Mouse (Mus musculus) stomach, postnatal 0 days (tissue): ENCODE results near the gene H2-Ab1. TPM values are rescaled to one million over a fixed set of nuclear protein-coding genes. Genes with fewer than 3 reads are reported as not detected.

Experiments
- ATAC-seq: fragments of 200-750 bp; cut with Nextera tagmentation; 2 replicates; pipeline ENCODE4 v1.8.0; 2017; ENCODE audit not compliant: low FRiP score, low TSS enrichment
- DNase-seq: peaks from one replicate; pipeline ENCODE4 v3.0.0-alpha.2; 2016; ENCODE audit warnings: low spot score
- H3K27ac ChIP-seq: fragments of 300-500 bp; sonication (generic); replicated peaks from 2 replicates; pipeline ENCODE4 v1.5.1; 2014; ENCODE audit warnings: mild to moderate bottlenecking, control low read depth
- H3K27me3 ChIP-seq: fragments of 300-500 bp; sonication (generic); 2 replicates; pipeline ENCODE4 v1.6.1; 2014; ENCODE audit warnings: low read length; ENCODE audit not compliant: control insufficient read depth, insufficient read depth
- H3K36me3 ChIP-seq: fragments of 300-500 bp; sonication (generic); 2 replicates; pipeline ENCODE4 v1.6.1; 2014; ENCODE audit warnings: low read length, mixed read lengths; ENCODE audit not compliant: control insufficient read depth, insufficient read depth
- H3K4me1 ChIP-seq: fragments of 300-500 bp; sonication (generic); replicated peaks from 2 replicates; pipeline ENCODE4 v1.6.1; 2014; ENCODE audit warnings: antibody characterized with exemption; ENCODE audit not compliant: control insufficient read depth, insufficient read depth
- H3K4me2 ChIP-seq: fragments of 300-500 bp; sonication (generic); replicated peaks from 2 replicates; pipeline ENCODE4 v1.6.1; 2014; ENCODE audit warnings: low read depth, mild to moderate bottlenecking, control low read depth, moderate library complexity
- H3K4me3 ChIP-seq: fragments of 300-500 bp; sonication (generic); 2 replicates; pipeline ENCODE4 v1.5.1; 2014; ENCODE audit warnings: low read depth, low read length, control low read depth
- H3K9ac ChIP-seq: fragments of 300-500 bp; sonication (generic); 2 replicates; pipeline ENCODE4 v1.6.1; 2014; ENCODE audit warnings: mild to moderate bottlenecking, low read length, control low read depth, mixed read lengths
- H3K9me3 ChIP-seq: fragments of 300-500 bp; sonication (generic); 2 replicates; pipeline ENCODE4 v1.6.1; 2016; ENCODE audit warnings: low read length; ENCODE audit not compliant: control insufficient read depth
- CTCF ChIP-seq: IDR thresholded peaks from 2 replicates; pipeline ENCODE4 v1.5.1; 2016; ENCODE audit warnings: antibody characterized with exemption, low read depth, mild to moderate bottlenecking, moderate library complexity
- EP300 ChIP-seq: optimal IDR thresholded peaks from 2 replicates; pipeline ENCODE3; 2016; ENCODE audit warnings: antibody characterized with exemption
- WGBS: fragments of 180-500 bp; shearing (Covaris S2); extraction: QIAGEN DNeasy Blood & Tissue Kit; methylation state at CpG from one replicate; pipeline ENCODE4 v1.1.7; 2014; 5-methylcytosine and 5-hydroxymethylcytosine counted together
- polyA plus RNA-seq: library from polyadenylated mRNA; unstranded; fragments of >200 nt; fragmentation: Nextera tagmentation; extraction: Ambion mirVana; gene quantifications from 2 replicates; pipeline ENCODE4 v1.2.1, GENCODE M21; 2015

H2-Ab1 gene
- polyA plus RNA-seq, 1 experiment from 2014 or later, result 20.1 TPM

DNA sequence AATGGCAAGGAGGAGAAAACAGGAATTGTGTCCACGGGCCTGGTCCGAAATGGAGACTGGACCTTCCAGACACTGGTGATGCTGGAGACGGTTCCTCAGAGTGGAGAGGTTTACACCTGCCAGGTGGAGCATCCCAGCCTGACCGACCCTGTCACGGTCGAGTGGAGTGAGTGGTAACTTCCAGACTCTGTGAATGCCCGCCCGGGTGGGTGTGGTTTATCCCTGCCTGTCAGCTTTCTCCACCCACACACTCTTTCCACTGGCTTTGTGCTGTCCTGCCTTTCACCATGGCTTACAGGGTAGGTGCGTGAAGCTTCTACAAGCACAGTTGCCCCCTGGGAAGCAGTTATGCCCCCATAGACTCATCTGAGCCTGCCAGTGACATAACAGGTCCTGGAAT is 56.8 kb downstream of the H2-Ab1 start:
- DNase-seq (no peak), ATAC-seq (no peak)
- Histone ChIP-seq H3K9ac (no peak overlapping the region), H3K36me3 (no peaks in the 10 kb centered on the region), H3K4me1 (no peaks in the 10 kb centered on the region), H3K27me3 (no peaks in the 10 kb centered on the region), H3K27ac (no peak overlapping the region), H3K4me2 (no peak overlapping the region), H3K4me3 (no peak overlapping the region), H3K9me3 (no peaks in the 10 kb centered on the region)
- 53% methylated on average over 9 of the region's 9 CpGs for WGBS
- no peak for TF ChIP-seq CTCF
- no peak for TF ChIP-seq EP300

- no peak overlapping the region for H3K9ac ChIP-seq
- no peak overlapping the region for H3K4me2 ChIP-seq
- H3K27me3 ChIP-seq, result no peaks in the 10 kb centered on the region
- TF ChIP-seq CTCF (no peak), EP300 (no peak)
- no peaks in the 10 kb centered on the region for H3K36me3 ChIP-seq
- ATAC-seq (no peak), DNase-seq (no peak)
- no peaks in the 10 kb centered on the region for H3K9me3 ChIP-seq
- no peak overlapping the region for H3K4me3 ChIP-seq
- 72% methylated on average over 1 of the region's 1 CpGs for WGBS
- H3K27ac ChIP-seq, result no peak overlapping the region
- no peaks in the 10 kb centered on the region for H3K4me1 ChIP-seq
Observed at GRCm38 (mm10) chr17:34315512-34315911, 58.0 kb downstream of the H2-Ab1 start.

GRCm38 (mm10) chr17:34316697-34317096 is 59.2 kb downstream of the H2-Ab1 start:
- DNase-seq, result no peak

GRCm38 (mm10) chr17:34317275-34317674 is 59.8 kb downstream of the H2-Ab1 start:
- Histone ChIP-seq H3K36me3 (no peaks in the 10 kb centered on the region), H3K27ac (no peak overlapping the region), H3K4me2 (no peak overlapping the region), H3K9me3 (no peaks in the 10 kb centered on the region), H3K4me1 (no peaks in the 10 kb centered on the region), H3K27me3 (no peaks in the 10 kb centered on the region), H3K4me3 (no peak overlapping the region), H3K9ac (no peak overlapping the region)
- no peak for TF ChIP-seq EP300
- TF ChIP-seq CTCF, result no peak
- DNase-seq (no peak), ATAC-seq (no peak)
- WGBS, result 40% methylated on average over 2 of the region's 2 CpGs

More at GRCm38 (mm10) chr17:34316697-34317096, 59.2 kb downstream of the H2-Ab1 start:
- TF ChIP-seq CTCF, result no peak
- no peak for TF ChIP-seq EP300
- no peak for ATAC-seq
- H3K27me3 ChIP-seq, result no peaks in the 10 kb centered on the region
- H3K4me2 ChIP-seq, result no peak overlapping the region
- H3K9ac ChIP-seq, result no peak overlapping the region
- H3K27ac ChIP-seq, result no peak overlapping the region
- 87% methylated on average over 2 of the region's 2 CpGs for WGBS
- no peaks in the 10 kb centered on the region for H3K4me1 ChIP-seq
- H3K4me3 ChIP-seq, result no peak overlapping the region
- H3K36me3 ChIP-seq, result no peaks in the 10 kb centered on the region
- no peaks in the 10 kb centered on the region for H3K9me3 ChIP-seq

Other genes starting within 250 kb of the H2-Ab1 start
- 13.3 and 14.6 TPM in 2 replicates for gene Ring1, start 233.0 kb upstream of the H2-Ab1 start, polyA plus RNA-seq
- 37.6 and 42.4 TPM in 2 replicates for gene H2-Ke6, start 229.6 kb upstream of the H2-Ab1 start, polyA plus RNA-seq
- 114 and 118 TPM in 2 replicates for gene Slc39a7, start 226.0 kb upstream of the H2-Ab1 start, polyA plus RNA-seq
- 25.0 and 26.9 TPM in 2 replicates for gene Rxrb, start 225.9 kb upstream of the H2-Ab1 start, polyA plus RNA-seq
- 0.18 and 0.29 TPM in 2 replicates for gene Col11a2, start 218.3 kb upstream of the H2-Ab1 start, polyA plus RNA-seq
- 0.25 and 0.29 TPM in 2 replicates for gene H2-Oa, start 165.3 kb upstream of the H2-Ab1 start, polyA plus RNA-seq
- gene H2-DMa, start 138.1 kb upstream of the H2-Ab1 start, polyA plus RNA-seq, result 9.1 and 9.5 TPM in 2 replicates
- 45.0 and 48.1 TPM in 2 replicates for gene Brd2, start 135.1 kb upstream of the H2-Ab1 start, polyA plus RNA-seq
- gene H2-DMb2, start 114.4 kb upstream of the H2-Ab1 start, polyA plus RNA-seq, result 0.45 and 0.53 TPM in 2 replicates
- gene H2-DMb1, start 104.6 kb upstream of the H2-Ab1 start, polyA plus RNA-seq, result 2.1 and 2.6 TPM in 2 replicates
- 7.0 and 8.3 TPM in 2 replicates for gene Tap1, start 70.1 kb upstream of the H2-Ab1 start, polyA plus RNA-seq
- 11.9 and 12.8 TPM in 2 replicates for gene Psmb9, start 69.9 kb upstream of the H2-Ab1 start, polyA plus RNA-seq
- gene Psmb8, start 60.0 kb upstream of the H2-Ab1 start, polyA plus RNA-seq, result 15.5 and 16.2 TPM in 2 replicates
- gene Tap2, start 54.2 kb upstream of the H2-Ab1 start, polyA plus RNA-seq, result 5.8 and 5.9 TPM in 2 replicates
- 0.13 and 0.16 TPM in 2 replicates for gene H2-Ob, start 18.8 kb upstream of the H2-Ab1 start, polyA plus RNA-seq
- gene H2-Aa, start 30.1 kb downstream of the H2-Ab1 start, polyA plus RNA-seq, result 6.8 and 8.2 TPM in 2 replicates
- 5.6 and 6.7 TPM in 2 replicates for gene H2-Eb1, start 48.2 kb downstream of the H2-Ab1 start, polyA plus RNA-seq
- not detected in 2 replicates for gene H2-Eb2, start 68.0 kb downstream of the H2-Ab1 start, polyA plus RNA-seq
- gene Btnl2, start 97.1 kb downstream of the H2-Ab1 start, polyA plus RNA-seq, result 0.13 and 0.16 TPM in 2 replicates
- 0.04 TPM in 1 of 2 replicates, not detected in the other for gene Btnl1, start 119.4 kb downstream of the H2-Ab1 start, polyA plus RNA-seq
- 0.59 and 0.86 TPM in 2 replicates for gene BC051142, start 141.1 kb downstream of the H2-Ab1 start, polyA plus RNA-seq
- 4.7 and 5.0 TPM in 2 replicates for gene Btnl4, start 219.6 kb downstream of the H2-Ab1 start, polyA plus RNA-seq